Mouse (Mus musculus): Measurements from ENCODE around the gene Ube2e3.

Ube2e3 gene

DNA sequence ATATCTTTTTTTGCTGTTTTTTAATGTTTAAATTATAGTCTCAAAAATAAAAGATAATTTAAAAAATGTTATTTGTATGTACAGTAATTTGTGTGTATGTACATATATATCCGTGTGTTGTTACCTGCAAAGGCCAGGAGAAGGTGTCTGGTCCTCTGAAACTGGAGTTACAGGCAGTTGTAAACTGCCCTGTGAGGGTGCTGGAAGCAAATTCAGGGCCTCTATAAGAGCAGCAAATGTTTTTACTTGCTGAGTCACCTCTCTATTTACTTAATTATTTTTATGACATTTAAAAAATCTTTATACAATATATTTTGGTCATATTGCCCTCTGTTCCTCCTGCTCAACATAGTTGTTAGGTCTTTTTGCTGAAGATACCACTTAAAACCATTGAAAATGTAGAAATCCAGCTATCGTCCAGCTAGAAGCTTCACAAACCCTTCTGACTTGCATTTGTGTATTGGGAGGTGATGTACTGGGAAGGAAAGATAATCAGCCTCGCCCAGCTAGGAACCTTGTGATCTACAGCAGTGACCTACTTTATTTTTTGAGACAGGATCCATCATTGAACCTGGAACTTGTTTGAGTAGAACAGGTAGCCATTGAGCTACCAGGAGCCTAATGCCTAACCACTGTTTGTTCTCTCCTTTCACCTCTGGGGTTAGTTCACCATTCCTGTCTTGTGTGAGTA, 15.0 kb downstream of the Ube2e3 start:
- no peak for DNase-seq (ENCODE audit: low spot score)

DNA sequence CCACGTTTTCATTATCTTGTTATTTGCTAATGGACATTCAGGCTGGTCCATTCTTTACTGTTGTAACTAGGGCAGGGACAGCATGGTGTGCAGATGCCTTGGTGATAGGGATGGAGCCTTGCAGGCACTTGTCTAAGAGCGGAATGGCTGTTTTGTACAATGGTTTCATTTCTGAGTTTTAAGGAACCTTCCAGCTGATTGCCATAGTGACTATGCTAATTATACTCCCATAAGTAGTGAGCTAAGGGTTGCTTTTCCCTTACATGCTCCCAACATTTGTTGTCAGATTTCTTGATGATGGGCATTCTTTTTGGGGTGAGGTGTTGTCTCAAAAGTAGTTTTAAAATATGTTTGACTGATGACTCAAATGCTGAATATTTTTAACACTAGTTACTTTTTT, 18.5 kb downstream of the Ube2e3 start:
- no peak for DNase-seq (ENCODE audit: low spot score)

DNA sequence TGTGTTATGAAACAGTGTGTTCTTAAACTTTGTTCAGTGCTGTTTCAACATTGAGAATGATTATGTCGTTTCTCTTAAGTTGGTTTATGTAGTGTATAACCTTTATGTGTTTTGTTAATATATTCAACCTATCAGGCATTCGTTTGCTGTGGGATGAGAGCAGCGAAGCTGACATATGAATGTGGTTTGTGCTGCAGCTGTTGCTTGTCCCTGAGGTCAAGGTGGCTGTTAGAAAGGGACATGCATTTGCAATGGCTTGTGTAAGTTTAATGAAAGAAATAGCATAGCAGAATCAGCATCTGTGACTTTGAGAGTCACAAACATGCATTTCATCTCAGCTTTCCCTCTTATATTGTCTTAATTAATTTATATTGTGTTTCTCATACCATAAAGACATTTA, 20.3 kb downstream of the Ube2e3 start:
- no peak for DNase-seq (ENCODE audit: low spot score)

DNA sequence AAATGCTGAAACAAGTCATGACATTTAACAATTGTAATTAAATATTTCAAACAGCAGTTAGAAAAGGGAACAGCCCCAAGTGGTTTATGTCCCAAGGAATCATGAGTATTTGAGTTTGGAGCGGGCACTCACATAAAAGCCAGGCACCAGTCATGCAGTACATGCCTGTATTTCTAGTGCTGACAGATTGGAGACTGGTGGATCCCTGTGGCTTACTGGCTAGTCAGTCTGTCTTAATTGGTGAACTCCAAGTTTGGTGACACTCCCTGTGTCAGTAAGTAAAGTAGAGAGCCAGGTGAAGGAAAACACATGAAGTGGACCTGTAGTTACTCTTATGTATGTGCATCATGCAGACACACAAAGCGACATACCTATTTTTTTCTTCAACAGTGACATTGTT, 27.3 kb downstream of the Ube2e3 start:
- DNase-seq (ENCODE audit: low spot score): no peak

- no peak for DNase-seq (ENCODE audit: low spot score)
These were observed 38.0 kb downstream of the Ube2e3 start for GRCm38 (mm10) chr2:78905916-78906315.

- no peak for DNase-seq (ENCODE audit: low spot score)
These were observed 43.6 kb downstream of the Ube2e3 start for GRCm38 (mm10) chr2:78911516-78911915.

- DNase-seq (ENCODE audit: low spot score): no peak
These were observed 46.9 kb downstream of the Ube2e3 start for GRCm38 (mm10) chr2:78914861-78915260.

DNA sequence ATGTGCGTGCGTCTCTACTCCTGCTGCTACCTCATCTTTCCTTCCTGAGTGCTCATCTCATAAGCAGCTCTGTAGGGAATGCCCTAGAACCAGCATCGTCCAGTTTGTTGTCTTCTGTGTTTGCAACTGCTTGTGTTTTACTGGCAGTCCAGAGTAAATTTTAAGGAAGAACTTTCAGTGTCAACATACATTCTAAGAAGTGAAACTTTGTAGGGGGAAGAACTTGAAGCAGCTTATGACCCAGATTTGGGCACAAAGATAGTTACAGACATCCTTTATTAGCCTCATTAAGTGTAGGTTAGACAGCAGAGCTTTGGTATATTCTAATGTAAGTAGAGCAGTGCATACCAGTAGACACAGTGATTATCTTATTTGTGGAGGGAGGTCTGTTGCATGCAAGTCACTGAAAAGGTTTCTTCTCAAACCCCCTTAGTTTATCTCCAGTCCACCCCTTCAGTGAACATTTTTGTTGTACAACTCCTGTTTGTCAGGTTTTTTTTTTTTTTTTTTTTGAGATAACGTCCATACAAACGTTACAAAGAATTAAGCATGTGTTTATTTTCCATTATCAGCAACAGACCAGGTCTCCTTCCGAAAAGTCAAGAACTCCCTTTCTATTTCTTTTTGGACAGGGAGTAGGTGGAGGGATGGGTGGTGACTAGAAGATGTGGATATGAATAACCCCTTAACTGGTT, 55.2 kb downstream of the Ube2e3 start:
- no peak for DNase-seq (ENCODE audit: low spot score)

- DNase-seq (ENCODE audit: low spot score): no peak
These were observed 57.9 kb downstream of the Ube2e3 start for GRCm38 (mm10) chr2:78925807-78926206.

GRCm38 (mm10) chr2:78927625-78928024, 59.7 kb downstream of the Ube2e3 start:
- DNase-seq (ENCODE audit: low spot score): no peak

DNA sequence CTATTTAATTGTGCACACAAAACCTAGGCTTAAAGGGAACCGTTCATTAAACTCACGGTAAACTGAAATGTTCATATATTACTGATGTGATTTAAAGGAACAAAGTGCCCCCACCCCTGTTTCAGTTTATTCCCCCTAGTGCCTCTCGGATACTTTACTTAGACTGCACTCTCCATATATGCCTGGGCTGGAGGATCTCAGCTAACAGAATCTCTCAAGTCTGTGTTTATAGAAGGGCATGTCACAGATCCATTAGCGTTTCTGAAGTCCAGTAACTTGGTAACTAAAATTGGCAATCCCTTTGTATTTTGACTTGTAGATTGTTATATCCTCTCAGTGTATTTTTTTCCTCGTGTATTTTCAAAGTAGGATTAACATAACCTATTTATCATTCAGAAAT, 60.2 kb downstream of the Ube2e3 start:
- DNase-seq (ENCODE audit: low spot score): no peak

GRCm38 (mm10) chr2:78931358-78931757, 63.4 kb downstream of the Ube2e3 start:
- DNase-seq (ENCODE audit: low spot score): peak; percentile 65

DNA sequence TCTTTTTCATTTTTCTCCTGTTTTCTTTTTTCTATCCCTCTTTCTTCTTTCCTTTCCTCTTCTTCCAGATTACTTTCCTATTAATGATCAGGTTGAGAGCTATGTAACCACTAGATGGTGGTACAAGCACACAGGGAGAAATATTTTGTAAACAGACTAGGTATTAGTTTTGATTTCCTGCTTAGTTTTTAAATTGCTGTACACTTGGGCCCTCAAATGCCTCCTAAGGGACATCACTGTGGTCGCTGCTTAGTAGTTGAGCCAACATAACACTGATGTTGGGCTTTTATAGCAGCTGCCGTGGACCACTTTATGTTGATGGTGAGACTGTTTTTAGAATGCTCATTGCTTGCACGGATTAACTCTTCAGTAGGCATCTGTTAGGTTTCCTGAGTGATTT, 91.5 kb downstream of the Ube2e3 start:
- DNase-seq (ENCODE audit: low spot score): peak; percentile 58

GRCm38 (mm10) chr2:78960288-78960687, 92.4 kb downstream of the Ube2e3 start:
- DNase-seq (ENCODE audit: low spot score): no peak

DNA sequence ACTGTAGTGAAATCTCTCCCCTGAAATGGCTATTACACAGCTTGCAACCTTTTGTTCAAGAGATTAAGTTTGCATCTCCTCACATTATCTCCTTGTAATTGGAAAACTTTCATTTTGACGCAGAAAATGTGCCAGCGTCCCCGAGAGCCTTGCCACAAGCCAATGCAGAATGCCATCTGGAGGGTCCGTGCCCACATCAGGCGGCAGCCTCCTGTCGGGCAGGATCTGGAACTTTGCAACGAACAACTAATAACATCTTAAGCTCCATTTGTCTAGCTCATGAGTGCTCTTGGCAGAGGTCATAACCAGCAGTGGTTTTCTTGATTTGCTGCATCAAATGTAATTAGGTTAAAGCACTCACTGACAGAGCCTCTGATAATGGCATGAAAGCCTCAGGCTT, 93.1 kb downstream of the Ube2e3 start:
- peak; percentile 29 for DNase-seq (ENCODE audit: low spot score)

DNA sequence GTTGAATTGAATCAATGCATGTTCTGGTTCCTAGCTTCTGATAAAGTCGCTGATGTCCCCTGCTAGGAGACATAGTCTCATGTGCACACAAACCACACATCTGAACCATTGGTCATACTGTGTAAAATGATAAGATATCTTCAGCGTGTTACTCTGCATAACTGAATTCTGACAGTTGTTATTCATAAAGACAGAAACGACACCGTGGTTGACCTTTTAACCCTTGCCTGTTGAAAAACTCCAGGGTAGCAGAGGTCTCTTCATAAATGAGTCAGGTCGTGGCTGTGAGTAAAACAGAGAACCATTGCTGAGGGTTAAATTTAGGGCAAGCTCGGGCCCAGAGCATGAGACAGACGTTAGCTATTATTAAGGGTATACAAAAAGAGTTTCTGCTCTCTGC, 93.7 kb downstream of the Ube2e3 start:
- peak; percentile 68 for DNase-seq (ENCODE audit: low spot score)

- no peak for DNase-seq (ENCODE audit: low spot score)
These were observed 97.1 kb downstream of the Ube2e3 start for GRCm38 (mm10) chr2:78964995-78965394.

DNA sequence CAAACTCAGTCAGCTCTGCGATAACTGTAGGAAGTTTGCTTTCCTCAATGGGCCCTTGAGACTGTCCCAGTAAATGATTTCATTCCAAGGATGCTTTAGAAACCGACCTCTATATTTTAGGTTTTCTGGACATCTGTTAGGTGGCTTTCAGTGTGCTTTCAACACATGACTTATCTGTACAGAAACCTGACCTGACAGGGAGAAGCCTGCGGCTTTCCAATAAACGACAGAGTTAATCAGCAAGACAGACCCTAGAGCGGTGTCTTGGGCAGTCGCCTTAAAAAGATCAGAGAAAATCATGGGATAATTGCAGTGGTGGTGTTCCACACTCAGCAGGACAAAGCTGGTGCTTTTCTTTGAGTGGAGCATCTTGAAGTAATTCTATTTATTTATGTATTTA, 97.5 kb downstream of the Ube2e3 start:
- DNase-seq (ENCODE audit: low spot score): peak; percentile 51

DNA sequence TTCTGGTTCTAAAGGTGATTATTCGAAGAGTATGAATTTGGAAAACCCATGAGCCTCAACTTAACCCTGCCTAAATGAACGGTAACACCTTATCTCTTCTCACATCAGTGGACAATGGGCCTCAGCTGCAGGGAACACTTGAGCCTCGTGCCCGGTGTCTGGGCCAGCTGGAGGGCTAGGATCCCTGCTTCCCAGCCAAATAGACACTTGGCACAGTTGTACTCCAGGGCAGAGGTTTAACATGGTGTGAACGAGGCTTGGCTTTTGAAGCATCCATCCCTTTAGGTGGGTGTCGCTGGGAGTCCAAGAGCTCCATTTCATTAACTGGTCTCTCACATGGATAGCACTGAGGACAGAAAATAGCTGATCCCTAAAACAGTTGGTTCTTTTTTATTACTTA, 102.2 kb downstream of the Ube2e3 start:
- no peak for DNase-seq (ENCODE audit: low spot score)
